Mouse (Mus musculus): ENCODE measurements around the gene E330014E10Rik.
"Not testable (repeated sequence)": the region's sequence is repeated elsewhere in the genome, so short reads cannot be mapped to it uniquely, and the experiment has no call there.

E330014E10Rik gene

GRCm38 (mm10) chr5:95775690-95776089 lies at the start of gene E330014E10Rik:
TSS of gene E330014E10Rik (plus strand) at chr5:95775990.
- DNase-seq (ENCODE audit: low spot score) = not testable (repeated sequence)

DNA sequence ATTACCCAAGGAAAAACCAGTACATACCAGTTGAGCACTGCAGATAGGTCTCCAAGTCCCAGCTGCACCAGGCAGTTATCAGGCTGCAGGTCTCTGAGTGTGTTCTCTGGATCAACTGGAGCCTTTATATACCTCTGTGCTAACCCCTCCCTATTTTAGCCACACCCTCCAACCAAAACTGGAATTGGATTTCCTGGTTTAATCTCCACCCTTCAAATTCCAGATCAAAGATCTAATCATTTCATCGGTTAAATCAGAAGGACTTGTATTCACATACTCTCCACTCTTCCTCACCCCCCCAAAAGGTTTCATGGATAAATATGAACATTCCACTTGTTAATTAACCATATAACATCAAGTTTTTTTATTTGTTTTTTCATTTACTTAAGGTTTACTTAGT lies 39.7 kb upstream of the E330014E10Rik start, which contains the start of gene Gm7978:
TSS of gene Gm7978 (minus strand) at position 101 of the 400 bp plus-strand sequence.
- not testable (repeated sequence) for DNase-seq (ENCODE audit: low spot score)

- not testable (repeated sequence) for DNase-seq (ENCODE audit: low spot score)
Observed at GRCm38 (mm10) chr5:95741714-95742113, 34.1 kb upstream of the E330014E10Rik start, which contains the start of gene Gm7982. TSS of gene Gm7982 (plus strand) at chr5:95742014.

DNA sequence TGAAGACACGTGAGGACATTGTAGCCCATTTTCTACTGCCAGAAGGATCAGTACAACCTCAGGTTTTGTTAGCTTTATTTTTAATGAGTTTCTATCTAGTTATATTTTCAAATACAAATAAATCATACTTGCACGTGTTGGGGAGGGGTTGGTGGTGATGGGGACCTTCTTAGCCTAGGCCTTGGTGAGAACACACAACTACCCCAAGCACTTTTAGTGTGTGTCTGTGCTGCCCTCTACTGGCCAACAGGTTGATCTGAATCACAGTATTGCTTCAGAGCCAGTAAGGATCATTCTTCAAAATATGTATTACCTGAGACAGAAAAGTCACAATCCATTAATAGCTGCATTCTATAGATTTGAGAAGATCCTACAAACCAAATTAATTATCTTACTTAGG lies 35.1 kb downstream of the E330014E10Rik start:
- not testable (repeated sequence) for DNase-seq (ENCODE audit: low spot score)

- no peak for DNase-seq (ENCODE audit: low spot score)
Observed at GRCm38 (mm10) chr5:95836580-95836979, 60.8 kb downstream of the E330014E10Rik start.

GRCm38 (mm10) chr5:95854030-95854429 lies 78.2 kb downstream of the E330014E10Rik start:
- DNase-seq (ENCODE audit: low spot score) = no peak

Measured in retina, embryonic 14.5 days (tissue).